Mouse (Mus musculus): ENCODE measurements at regions not wholly inside any gene's neighbourhood (a gene's known extent, or its start where the extent isn't known, plus 50 kb on each side); places are given as distances from the start of the nearest gene placed in this dataset.
A peak's percentile ranks its signal among the peaks of the same experiment; 100 is the strongest.

GRCm38 (mm10) chr12:107823768-107824394 is 179.5 kb downstream of the Bcl11b start:
- TF ChIP-seq CEBPB (IDR thresholded peaks at IDR 0.05; ENCODE audit: low read depth) = no peak
- no peak for TF ChIP-seq MAX (IDR thresholded peaks at IDR 0.05)
- TF ChIP-seq USF1 (IDR thresholded peaks at IDR 0.05; ENCODE audit: low read depth) = no peak
- no peak for TF ChIP-seq MYOG (IDR thresholded peaks at IDR 0.05; ENCODE audit: control insufficient read depth, extremely low read depth, insufficient read length)
- TF ChIP-seq FOSL1 (IDR thresholded peaks at IDR 0.05; ENCODE audit: insufficient read depth, low read length, poor library complexity, severe bottlenecking) = no peak
- no peak for TF ChIP-seq MYOD1 (IDR thresholded peaks at IDR 0.05; ENCODE audit: control insufficient read depth, insufficient read length, low read depth)
- no peak for TF ChIP-seq CTCF (IDR thresholded peaks at IDR 0.05; ENCODE audit: control insufficient read depth, insufficient read depth, insufficient read length)
- no peaks in the 10 kb centered on the region for H3K79me3 ChIP-seq (ENCODE audit: low read depth)
- no peaks in the 10 kb centered on the region for H3K79me2 ChIP-seq (ENCODE audit: control insufficient read depth, insufficient read depth)
- no peaks in the 10 kb centered on the region for H3K36me3 ChIP-seq (ENCODE audit: control insufficient read depth, insufficient read depth)
- H3ac ChIP-seq (ENCODE audit: control insufficient read depth, insufficient read length, low read depth) = no peak overlapping the region
- H3K27me3 ChIP-seq (ENCODE audit: control insufficient read depth, insufficient read depth, insufficient read length) = no peaks in the 10 kb centered on the region
- H3K4me3 ChIP-seq (ENCODE audit: insufficient read depth, poor library complexity, severe bottlenecking) = no peak overlapping the region

GRCm38 (mm10) chr12:107825921-107826320 is 177.5 kb downstream of the Bcl11b start:
- Histone ChIP-seq H3K79me3 (ENCODE audit: low read depth) (no peaks in the 10 kb centered on the region), H3K79me2 (ENCODE audit: control insufficient read depth, insufficient read depth) (no peaks in the 10 kb centered on the region), H3ac (ENCODE audit: control insufficient read depth, insufficient read length, low read depth) (no peak overlapping the region), H3K4me3 (ENCODE audit: insufficient read depth, poor library complexity, severe bottlenecking) (no peak overlapping the region), H3K36me3 (ENCODE audit: control insufficient read depth, insufficient read depth) (no peaks in the 10 kb centered on the region), H3K27me3 (ENCODE audit: control insufficient read depth, insufficient read depth, insufficient read length) (no peaks in the 10 kb centered on the region)
- TF ChIP-seq MYOG (IDR thresholded peaks at IDR 0.05; ENCODE audit: control insufficient read depth, extremely low read depth, insufficient read length) (no peak), USF1 (IDR thresholded peaks at IDR 0.05; ENCODE audit: low read depth) (no peak), CTCF (IDR thresholded peaks at IDR 0.05; ENCODE audit: control insufficient read depth, insufficient read depth, insufficient read length) (no peak), CEBPB (IDR thresholded peaks at IDR 0.05; ENCODE audit: low read depth) (no peak), FOSL1 (IDR thresholded peaks at IDR 0.05; ENCODE audit: insufficient read depth, low read length, poor library complexity, severe bottlenecking) (no peak)

GRCm38 (mm10) chr12:107831400-107832128 is 171.8 kb downstream of the Bcl11b start:
- Histone ChIP-seq H3K79me3 (ENCODE audit: low read depth) (no peaks in the 10 kb centered on the region), H3K27me3 (ENCODE audit: control insufficient read depth, insufficient read depth, insufficient read length) (no peaks in the 10 kb centered on the region), H3ac (ENCODE audit: control insufficient read depth, insufficient read length, low read depth) (no peak overlapping the region), H3K36me3 (ENCODE audit: control insufficient read depth, insufficient read depth) (no peaks in the 10 kb centered on the region), H3K4me3 (ENCODE audit: insufficient read depth, poor library complexity, severe bottlenecking) (no peak overlapping the region), H3K79me2 (ENCODE audit: control insufficient read depth, insufficient read depth) (no peaks in the 10 kb centered on the region)
- TF ChIP-seq MAX (IDR thresholded peaks at IDR 0.05) = no peak
- no peak for TF ChIP-seq FOSL1 (IDR thresholded peaks at IDR 0.05; ENCODE audit: insufficient read depth, low read length, poor library complexity, severe bottlenecking)
- TF ChIP-seq USF1 (IDR thresholded peaks at IDR 0.05; ENCODE audit: low read depth) = no peak
- TF ChIP-seq MYOG (IDR thresholded peaks at IDR 0.05; ENCODE audit: control insufficient read depth, extremely low read depth, insufficient read length) = no peak
- no peak for TF ChIP-seq CEBPB (IDR thresholded peaks at IDR 0.05; ENCODE audit: low read depth)
- no peak for TF ChIP-seq MYOD1 (IDR thresholded peaks at IDR 0.05; ENCODE audit: control insufficient read depth, insufficient read length, low read depth)
- no peak for TF ChIP-seq CTCF (IDR thresholded peaks at IDR 0.05; ENCODE audit: control insufficient read depth, insufficient read depth, insufficient read length)

- no peaks in the 10 kb centered on the region for H3K79me2 ChIP-seq (ENCODE audit: control insufficient read depth, insufficient read depth)
- H3K27me3 ChIP-seq (ENCODE audit: control insufficient read depth, insufficient read depth, insufficient read length) = no peaks in the 10 kb centered on the region
- TF ChIP-seq CEBPB (IDR thresholded peaks at IDR 0.05; ENCODE audit: low read depth) (no peak), USF1 (IDR thresholded peaks at IDR 0.05; ENCODE audit: low read depth) (peak; percentile 3)
- no peaks in the 10 kb centered on the region for H3K36me3 ChIP-seq (ENCODE audit: control insufficient read depth, insufficient read depth)
- no peak overlapping the region for H3K4me3 ChIP-seq (ENCODE audit: insufficient read depth, poor library complexity, severe bottlenecking)
- H3K79me3 ChIP-seq (ENCODE audit: low read depth) = no peaks in the 10 kb centered on the region
- H3ac ChIP-seq (ENCODE audit: control insufficient read depth, insufficient read length, low read depth) = no peak overlapping the region
Measured at GRCm38 (mm10) chr12:107833001-107833400, 170.4 kb downstream of the Bcl11b start.

GRCm38 (mm10) chr12:107834512-107834911 is 168.9 kb downstream of the Bcl11b start:
- Histone ChIP-seq H3K36me3 (ENCODE audit: control insufficient read depth, insufficient read depth) (no peaks in the 10 kb centered on the region), H3K4me3 (ENCODE audit: insufficient read depth, poor library complexity, severe bottlenecking) (no peak overlapping the region), H3ac (ENCODE audit: control insufficient read depth, insufficient read length, low read depth) (no peak overlapping the region), H3K79me2 (ENCODE audit: control insufficient read depth, insufficient read depth) (no peaks in the 10 kb centered on the region), H3K79me3 (ENCODE audit: low read depth) (no peaks in the 10 kb centered on the region), H3K27me3 (ENCODE audit: control insufficient read depth, insufficient read depth, insufficient read length) (no peaks in the 10 kb centered on the region)
- no peak for TF ChIP-seq MAX (IDR thresholded peaks at IDR 0.05)
- no peak for TF ChIP-seq USF1 (IDR thresholded peaks at IDR 0.05; ENCODE audit: low read depth)
- no peak for TF ChIP-seq CEBPB (IDR thresholded peaks at IDR 0.05; ENCODE audit: low read depth)
- no peak for TF ChIP-seq FOSL1 (IDR thresholded peaks at IDR 0.05; ENCODE audit: insufficient read depth, low read length, poor library complexity, severe bottlenecking)
- TF ChIP-seq CTCF (IDR thresholded peaks at IDR 0.05; ENCODE audit: control insufficient read depth, insufficient read depth, insufficient read length) = no peak
- no peak for TF ChIP-seq MYOD1 (IDR thresholded peaks at IDR 0.05; ENCODE audit: control insufficient read depth, insufficient read length, low read depth)
- no peak for TF ChIP-seq MYOG (IDR thresholded peaks at IDR 0.05; ENCODE audit: control insufficient read depth, extremely low read depth, insufficient read length)

- H3K27me3 ChIP-seq (ENCODE audit: control insufficient read depth, insufficient read depth, insufficient read length) = no peaks in the 10 kb centered on the region
- H3K79me3 ChIP-seq (ENCODE audit: low read depth) = no peaks in the 10 kb centered on the region
- no peak overlapping the region for H3ac ChIP-seq (ENCODE audit: control insufficient read depth, insufficient read length, low read depth)
- no peak overlapping the region for H3K4me3 ChIP-seq (ENCODE audit: insufficient read depth, poor library complexity, severe bottlenecking)
- no peaks in the 10 kb centered on the region for H3K79me2 ChIP-seq (ENCODE audit: control insufficient read depth, insufficient read depth)
- H3K36me3 ChIP-seq (ENCODE audit: control insufficient read depth, insufficient read depth) = no peaks in the 10 kb centered on the region
- TF ChIP-seq FOSL1 (IDR thresholded peaks at IDR 0.05; ENCODE audit: insufficient read depth, low read length, poor library complexity, severe bottlenecking) (no peak), MYOD1 (IDR thresholded peaks at IDR 0.05; ENCODE audit: control insufficient read depth, insufficient read length, low read depth) (no peak), MYOG (IDR thresholded peaks at IDR 0.05; ENCODE audit: control insufficient read depth, extremely low read depth, insufficient read length) (no peak), MAX (IDR thresholded peaks at IDR 0.05) (no peak), CTCF (IDR thresholded peaks at IDR 0.05; ENCODE audit: control insufficient read depth, insufficient read depth, insufficient read length) (no peak), CEBPB (IDR thresholded peaks at IDR 0.05; ENCODE audit: low read depth) (no peak)
Measured at GRCm38 (mm10) chr12:107837741-107838140, 165.7 kb downstream of the Bcl11b start.
